Mouse (Mus musculus): ENCODE data around the gene Mospd2. TPM values are rescaled to one million over a fixed set of nuclear protein-coding genes. Genes with fewer than 3 reads are reported as not detected.

Gene Mospd2
- total and polyA plus RNA-seq, 3 experiments: 0.72 to 89.9 (median 50.6) TPM

GRCm38 (mm10) chrX:164899805-164900204, 80.4 kb downstream of the Mospd2 start:
- Histone ChIP-seq H3K9me3 (replicated peaks) (no peaks in the 10 kb centered on the region), H3K4me1 (ENCODE audit: insufficient read depth, low read depth, low read length) (peaks cover 3% of the 10 kb centered on the region; the same call in 1 of the 2 replicates), H3K27me3 (ENCODE audit: insufficient read depth, low read length) (no peaks in the 10 kb centered on the region), H3K4me3 (ENCODE audit: low read depth, low read length) (no peak overlapping the region), H3K36me3 (replicated peaks) (no peaks in the 10 kb centered on the region)
- no peak for DNase-seq (ENCODE audit: low spot score)
- no peak for TF ChIP-seq GATA1 (IDR thresholded peaks at IDR 0.05; ENCODE audit: borderline replicate concordance, low read length)
- TF ChIP-seq TAL1 (conservative IDR thresholded peaks at IDR 0.05; ENCODE audit: low read depth, low read length): no peak
- no peak for TF ChIP-seq GATA2 (IDR thresholded peaks at IDR 0.05; ENCODE audit: borderline replicate concordance, low read depth, low read length)
- no peak for TF ChIP-seq POLR2AphosphoS5 (IDR thresholded peaks at IDR 0.05; ENCODE audit: insufficient replicate concordance, low read depth, low read length)
- no peak for TF ChIP-seq CTCF (IDR thresholded peaks at IDR 0.05; ENCODE audit: low read depth, low read length)
- ATAC-seq (ENCODE audit: extremely low read depth, insufficient number of reproducible peaks, low FRiP score, poor library complexity, severe bottlenecking): peak; percentile 88

- ATAC-seq (ENCODE audit: extremely low read depth, insufficient number of reproducible peaks, low FRiP score, poor library complexity, severe bottlenecking) (no peak), DNase-seq (ENCODE audit: low spot score) (no peak)
- H3K9me3 ChIP-seq (replicated peaks): no peaks in the 10 kb centered on the region
- TF ChIP-seq GATA1 (IDR thresholded peaks at IDR 0.05; ENCODE audit: borderline replicate concordance, low read length): no peak
- no peak for TF ChIP-seq GATA2 (IDR thresholded peaks at IDR 0.05; ENCODE audit: borderline replicate concordance, low read depth, low read length)
- TF ChIP-seq TAL1 (conservative IDR thresholded peaks at IDR 0.05; ENCODE audit: low read depth, low read length): no peak
- no peak for TF ChIP-seq CTCF (IDR thresholded peaks at IDR 0.05; ENCODE audit: low read depth, low read length)
- TF ChIP-seq POLR2AphosphoS5 (IDR thresholded peaks at IDR 0.05; ENCODE audit: insufficient replicate concordance, low read depth, low read length): no peak
- H3K36me3 ChIP-seq (replicated peaks): no peaks in the 10 kb centered on the region
- H3K27me3 ChIP-seq (ENCODE audit: insufficient read depth, low read length): no peaks in the 10 kb centered on the region
- no peaks in the 10 kb centered on the region for H3K4me1 ChIP-seq (ENCODE audit: insufficient read depth, low read depth, low read length)
- no peak overlapping the region for H3K4me3 ChIP-seq (ENCODE audit: low read depth, low read length)
Measured at GRCm38 (mm10) chrX:164886260-164886659, 93.9 kb downstream of the Mospd2 start.

Other genes with a start within 250 kb of the Mospd2 start
- 12.2 and 13.4 TPM in 2 replicates for gene Fancb, start 217 bp upstream of the Mospd2 start, total RNA-seq (2014; fragmentation: Nextera tagmentation)
- gene Fancb, start 217 bp upstream of the Mospd2 start, total RNA-seq (2017): 24.7 and 27.8 TPM in 2 replicates
- 0.21 and 0.28 TPM in 2 replicates for gene Fancb, start 217 bp upstream of the Mospd2 start, polyA plus RNA-seq (2012)
- gene Gm17604, start 24.5 kb upstream of the Mospd2 start, total RNA-seq (2014; fragmentation: Nextera tagmentation): not detected in 2 replicates
- gene Gm17604, start 24.5 kb upstream of the Mospd2 start, total RNA-seq (2017): not detected in 2 replicates
- not detected in 2 replicates for gene Gm17604, start 24.5 kb upstream of the Mospd2 start, polyA plus RNA-seq (2012)

All from G1E (cell line).